Mouse (Mus musculus) retina, postnatal 7 days (tissue): Measurements from ENCODE around the gene Cyp2u1.

Experiments
- DNase-seq: peaks from one replicate; pipeline ENCODE4 v3.0.0-alpha.2; 2012; ENCODE audit warnings: low read depth, low spot score

The Cyp2u1 gene

GRCm38 (mm10) chr3:131255399-131255981 lies 47.5 kb downstream of the Cyp2u1 start:
- no peak for DNase-seq

GRCm38 (mm10) chr3:131254991-131255390 lies 48.0 kb downstream of the Cyp2u1 start:
- no peak for DNase-seq

- DNase-seq, result no peak
Measured at GRCm38 (mm10) chr3:131251601-131252000, 51.4 kb downstream of the Cyp2u1 start.

GRCm38 (mm10) chr3:131250978-131251377 lies 52.0 kb downstream of the Cyp2u1 start:
- no peak for DNase-seq

GRCm38 (mm10) chr3:131250283-131250682 lies 52.7 kb downstream of the Cyp2u1 start:
- DNase-seq, result no peak

- DNase-seq, result no peak
Measured at GRCm38 (mm10) chr3:131248444-131248843, 54.6 kb downstream of the Cyp2u1 start.

GRCm38 (mm10) chr3:131247851-131248250 lies 55.2 kb downstream of the Cyp2u1 start:
- DNase-seq, result no peak

- no peak for DNase-seq
Measured at GRCm38 (mm10) chr3:131247447-131247846, 55.6 kb downstream of the Cyp2u1 start.

- DNase-seq, result no peak
Measured at GRCm38 (mm10) chr3:131246579-131247046, 56.4 kb downstream of the Cyp2u1 start.

GRCm38 (mm10) chr3:131245766-131246578 lies 57.1 kb downstream of the Cyp2u1 start:
- DNase-seq, result peak; percentile 56
